Mouse (Mus musculus): ENCODE data around the gene Ppm1l. TPM values are rescaled to one million over a fixed set of nuclear protein-coding genes. Genes with fewer than 3 reads are reported as not detected.

Gene Ppm1l
- polyA plus RNA-seq, 1 experiment, result 0.75 TPM

GRCm38 (mm10) chr3:69454330-69454729 is 137.7 kb downstream of the Ppm1l start:
- TF ChIP-seq POLR2A (IDR thresholded peaks at IDR 0.05; ENCODE audit: borderline replicate concordance, low read depth, low read length), result no peak
- no peak for TF ChIP-seq CTCF (IDR thresholded peaks at IDR 0.05; ENCODE audit: low read depth, low read length)
- peaks cover 2% of the 10 kb centered on the region; the same call in 1 of the 2 replicates for H3K4me1 ChIP-seq (ENCODE audit: control insufficient read depth, insufficient read depth, low read length)
- H3K4me3 ChIP-seq (ENCODE audit: insufficient read depth, low read length), result no peak overlapping the region
- H3K27ac ChIP-seq (ENCODE audit: insufficient read depth, low read depth, low read length), result no peak overlapping the region

GRCm38 (mm10) chr3:69456071-69456470 is 139.4 kb downstream of the Ppm1l start:
- Histone ChIP-seq H3K4me1 (ENCODE audit: control insufficient read depth, insufficient read depth, low read length) (peaks cover 2% of the 10 kb centered on the region; the same call in 1 of the 2 replicates), H3K27ac (ENCODE audit: insufficient read depth, low read depth, low read length) (no peak overlapping the region), H3K4me3 (ENCODE audit: insufficient read depth, low read length) (no peak overlapping the region)
- TF ChIP-seq POLR2A (IDR thresholded peaks at IDR 0.05; ENCODE audit: borderline replicate concordance, low read depth, low read length) (no peak), CTCF (IDR thresholded peaks at IDR 0.05; ENCODE audit: low read depth, low read length) (no peak)

- TF ChIP-seq CTCF (IDR thresholded peaks at IDR 0.05; ENCODE audit: low read depth, low read length), result no peak
- no peak overlapping the region for H3K27ac ChIP-seq (ENCODE audit: insufficient read depth, low read depth, low read length)
- H3K4me1 ChIP-seq (ENCODE audit: control insufficient read depth, insufficient read depth, low read length), result no peaks in the 10 kb centered on the region
- no peak overlapping the region for H3K4me3 ChIP-seq (ENCODE audit: insufficient read depth, low read length)
These were observed 142.1 kb downstream of the Ppm1l start for GRCm38 (mm10) chr3:69458756-69459155.

GRCm38 (mm10) chr3:69461956-69462355 is 145.3 kb downstream of the Ppm1l start:
- TF ChIP-seq POLR2A (IDR thresholded peaks at IDR 0.05; ENCODE audit: borderline replicate concordance, low read depth, low read length) (no peak), CTCF (IDR thresholded peaks at IDR 0.05; ENCODE audit: low read depth, low read length) (no peak)
- Histone ChIP-seq H3K4me1 (ENCODE audit: control insufficient read depth, insufficient read depth, low read length) (peaks cover 4% of the 10 kb centered on the region), H3K27ac (ENCODE audit: insufficient read depth, low read depth, low read length) (no peak overlapping the region), H3K4me3 (ENCODE audit: insufficient read depth, low read length) (no peak overlapping the region)

GRCm38 (mm10) chr3:69465751-69466150 is 149.1 kb downstream of the Ppm1l start:
- Histone ChIP-seq H3K4me1 (ENCODE audit: control insufficient read depth, insufficient read depth, low read length) (peaks cover 4% of the 10 kb centered on the region), H3K4me3 (ENCODE audit: insufficient read depth, low read length) (no peak overlapping the region), H3K27ac (ENCODE audit: insufficient read depth, low read depth, low read length) (no peak overlapping the region)
- TF ChIP-seq POLR2A (IDR thresholded peaks at IDR 0.05; ENCODE audit: borderline replicate concordance, low read depth, low read length) (no peak), CTCF (IDR thresholded peaks at IDR 0.05; ENCODE audit: low read depth, low read length) (no peak)

GRCm38 (mm10) chr3:69468280-69469008 is 151.8 kb downstream of the Ppm1l start:
- TF ChIP-seq POLR2A (IDR thresholded peaks at IDR 0.05; ENCODE audit: borderline replicate concordance, low read depth, low read length) (no peak), CTCF (IDR thresholded peaks at IDR 0.05; ENCODE audit: low read depth, low read length) (no peak)
- no peak overlapping the region for H3K27ac ChIP-seq (ENCODE audit: insufficient read depth, low read depth, low read length)
- no peak overlapping the region for H3K4me3 ChIP-seq (ENCODE audit: insufficient read depth, low read length)
- H3K4me1 ChIP-seq (ENCODE audit: control insufficient read depth, insufficient read depth, low read length), result peaks cover 4% of the 10 kb centered on the region

- H3K4me3 ChIP-seq (ENCODE audit: insufficient read depth, low read length), result no peak overlapping the region
- H3K27ac ChIP-seq (ENCODE audit: insufficient read depth, low read depth, low read length), result no peak overlapping the region
- TF ChIP-seq POLR2A (IDR thresholded peaks at IDR 0.05; ENCODE audit: borderline replicate concordance, low read depth, low read length), result no peak
- no peak for TF ChIP-seq CTCF (IDR thresholded peaks at IDR 0.05; ENCODE audit: low read depth, low read length)
- H3K4me1 ChIP-seq (ENCODE audit: control insufficient read depth, insufficient read depth, low read length), result peaks cover 4% of the 10 kb centered on the region
These were observed 152.9 kb downstream of the Ppm1l start for GRCm38 (mm10) chr3:69469463-69470141.

- H3K4me3 ChIP-seq (ENCODE audit: insufficient read depth, low read length), result no peak overlapping the region
These were observed 153.6 kb downstream of the Ppm1l start for GRCm38 (mm10) chr3:69470142-69470796.

GRCm38 (mm10) chr3:69475850-69476450 is 159.3 kb downstream of the Ppm1l start:
- Histone ChIP-seq H3K4me1 (ENCODE audit: control insufficient read depth, insufficient read depth, low read length) (peaks cover 10% of the 10 kb centered on the region), H3K4me3 (ENCODE audit: insufficient read depth, low read length) (no peak overlapping the region), H3K27ac (ENCODE audit: insufficient read depth, low read depth, low read length) (no peak overlapping the region)
- TF ChIP-seq CTCF (IDR thresholded peaks at IDR 0.05; ENCODE audit: low read depth, low read length) (no peak), POLR2A (IDR thresholded peaks at IDR 0.05; ENCODE audit: borderline replicate concordance, low read depth, low read length) (no peak)

More at GRCm38 (mm10) chr3:69470142-69470796, 153.6 kb downstream of the Ppm1l start:
- no peak for TF ChIP-seq CTCF (IDR thresholded peaks at IDR 0.05; ENCODE audit: low read depth, low read length)
- TF ChIP-seq POLR2A (IDR thresholded peaks at IDR 0.05; ENCODE audit: borderline replicate concordance, low read depth, low read length), result no peak
- Histone ChIP-seq H3K4me1 (ENCODE audit: control insufficient read depth, insufficient read depth, low read length) (peaks cover 2% of the 10 kb centered on the region), H3K27ac (ENCODE audit: insufficient read depth, low read depth, low read length) (no peak overlapping the region)

Measured in bone marrow macrophage, adult 2 months (primary cell).